Mouse (Mus musculus): Measurements from ENCODE around the gene Tmem138.

DNA sequence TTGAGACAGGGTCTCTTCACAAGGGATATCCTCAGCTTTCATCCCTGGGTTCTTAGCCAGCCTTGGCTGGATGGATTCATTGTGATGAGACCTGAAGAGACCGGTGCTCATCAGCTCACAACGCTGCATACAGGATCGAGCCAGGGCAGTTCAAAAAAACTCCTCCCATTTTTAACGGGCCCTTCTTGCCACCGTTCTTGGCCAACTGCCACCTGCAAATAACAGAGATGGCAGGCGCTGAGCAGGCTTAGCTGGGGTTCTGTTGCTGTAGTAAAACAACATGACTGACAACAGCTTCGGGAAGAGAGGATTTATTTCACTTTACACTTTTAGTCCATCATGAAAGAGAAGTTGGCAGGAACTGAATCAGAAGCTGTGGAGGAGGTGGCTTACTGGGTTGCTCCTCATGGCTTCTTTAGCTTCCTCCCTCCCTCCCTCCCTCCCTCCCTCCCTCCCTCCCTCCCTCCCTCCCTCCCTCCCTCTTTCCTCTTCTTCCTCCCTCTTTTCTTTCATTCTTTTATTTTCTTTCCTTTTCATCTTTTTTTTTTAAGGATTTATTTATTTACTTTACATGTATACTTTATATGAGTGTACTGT is 6.5 kb upstream of the Tmem138 start:
- TF ChIP-seq CTCF (IDR thresholded peaks at IDR 0.05; ENCODE audit: low read depth): no peak
- no peak for TF ChIP-seq EP300 (IDR thresholded peaks at IDR 0.05; ENCODE audit: low read depth)

All from liver, embryonic 14.5 days (tissue).